12 mouse cellular contexts compared by ENCODE assay signal in genomic region chr9:92597776-92598175, GRCm38 (mm10). TPM values are rescaled to one million over a fixed set of nuclear protein-coding genes. Genes with fewer than 3 reads are reported as not detected.
DNase-seq lines count a peak whose midpoint lies in the region; ATAC-seq lines count a peak whose summit lies in the region.
"Had no signal": no experiment of that assay in that cellular context is flagged by ENCODE, and none has a peak within 500 bp of the region (broad histone marks: within the 10 kb centered on the region; RNA-seq: fewer than 3 reads in every experiment).

No protein-coding gene starts in this region.

- H3K9ac ChIP-seq in lung, embryonic 16.5 days (ENCODE audit: low read length) = no peak overlapping the region
- no peak overlapping the region for H3K9ac ChIP-seq in kidney, embryonic 14.5 days (ENCODE audit: low read depth, low read length)
- H3K9ac ChIP-seq: hindbrain, embryonic 15.5 days; midbrain, embryonic 13.5 days had no signal

- WGBS in lung, embryonic 16.5 days = 56% methylated on average over 11 of the region's 11 CpGs
- 21% methylated on average over 11 of the region's 11 CpGs for WGBS in kidney, embryonic 14.5 days

- H3K4me1 ChIP-seq in lung, embryonic 16.5 days (replicated peaks; ENCODE audit: control insufficient read depth, insufficient read depth, low read length) = peaks cover 7% of the 10 kb centered on the region; the same call in 1 of the 2 replicates
- no peaks in the 10 kb centered on the region for H3K4me1 ChIP-seq in kidney, embryonic 14.5 days (ENCODE audit: control insufficient read depth, insufficient read depth, low read length)
- H3K4me1 ChIP-seq: hindbrain, embryonic 15.5 days; midbrain, embryonic 13.5 days had no signal

- no peaks in the 10 kb centered on the region for H3K9me3 ChIP-seq in lung, embryonic 16.5 days (ENCODE audit: control insufficient read depth, low read length)
- no peaks in the 10 kb centered on the region for H3K9me3 ChIP-seq in kidney, embryonic 14.5 days (ENCODE audit: control insufficient read depth, low read length)
- H3K9me3 ChIP-seq: hindbrain, embryonic 15.5 days; midbrain, embryonic 13.5 days had no signal

- H3K4me3 ChIP-seq in lung, embryonic 16.5 days (ENCODE audit: low read length) = no peak overlapping the region
- H3K4me3 ChIP-seq in kidney, embryonic 14.5 days (ENCODE audit: low read length) = no peak overlapping the region
- H3K4me3 ChIP-seq: heart, adult 2 months; hindbrain, embryonic 15.5 days; midbrain, embryonic 13.5 days had no signal

- no peak for DNase-seq in lung, postnatal 4 days
- peak; percentile 55 for DNase-seq in embryo, embryonic 10.5 days (ENCODE audit: low spot score)
- peak; percentile 45 for DNase-seq in mesoderm, embryonic 11.5 days (ENCODE audit: low read depth, low spot score)
- no peak for DNase-seq in neural tube, embryonic 10.5 days (ENCODE audit: extremely low spot score, low spot score)
- no peak for DNase-seq in left cerebral cortex, postnatal 25 days (ENCODE audit: low spot score in 2 of 2)
- DNase-seq: heart, adult 2 months had no signal

- intact Hi-C loops in left cerebral cortex, postnatal 25 days (cut with DNase I) = no loop called here

- peaks cover 9% of the 10 kb centered on the region for H3K36me3 ChIP-seq in lung, embryonic 16.5 days (ENCODE audit: control insufficient read depth, insufficient read depth, low read length)
- peaks cover 15% of the 10 kb centered on the region; the same call in 1 of the 2 replicates for H3K36me3 ChIP-seq in kidney, embryonic 14.5 days (ENCODE audit: control insufficient read depth, insufficient read depth, low read length)
- H3K36me3 ChIP-seq: hindbrain, embryonic 15.5 days; midbrain, embryonic 13.5 days had no signal

- no peak overlapping the region for H3K27ac ChIP-seq in lung, embryonic 16.5 days (ENCODE audit: low read length)
- H3K27ac ChIP-seq in kidney, embryonic 14.5 days (ENCODE audit: low read depth, low read length) = no peak overlapping the region
- H3K27ac ChIP-seq: heart, adult 2 months; hindbrain, embryonic 15.5 days; midbrain, embryonic 13.5 days had no signal

- no peaks in the 10 kb centered on the region for H3K27me3 ChIP-seq in lung, embryonic 16.5 days (ENCODE audit: control insufficient read depth, insufficient read depth, low read depth, low read length)
- no peaks in the 10 kb centered on the region for H3K27me3 ChIP-seq in kidney, embryonic 14.5 days (ENCODE audit: control insufficient read depth, insufficient read depth, low read length)
- H3K27me3 ChIP-seq: hindbrain, embryonic 15.5 days; midbrain, embryonic 13.5 days had no signal

- no peak overlapping the region for H3K4me2 ChIP-seq in lung, embryonic 16.5 days (ENCODE audit: low read depth, low read length)
- H3K4me2 ChIP-seq in kidney, embryonic 14.5 days (replicated peaks; ENCODE audit: low read depth, low read length) = no peak overlapping the region
- H3K4me2 ChIP-seq: hindbrain, embryonic 15.5 days; liver, embryonic 11.5 days; midbrain, embryonic 13.5 days had no signal

- ATAC-seq in lung, embryonic 16.5 days (ENCODE audit: low read depth) = 0 out of 2 replicates have a peak, but pooled peaks have one; percentile 24
- peak; percentile 57; the same call in 1 of the 2 replicates for ATAC-seq in kidney, embryonic 14.5 days (ENCODE audit: low FRiP score, low TSS enrichment)
- ATAC-seq: midbrain, embryonic 13.5 days had no signal

RNA-seq across cellular contexts. Expression of gene Plod2, which starts 55.8 kb away (rescaled TPM):
- 50.8 and 53.4 TPM in 2 replicates for polyA plus RNA-seq in lung, embryonic 16.5 days (2015; fragmentation: Nextera tagmentation; extraction: Ambion mirVana)
- polyA plus RNA-seq in kidney, embryonic 14.5 days (2014; fragmentation: Nextera tagmentation; extraction: Ambion mirVana) = 30.2 and 37.1 TPM in 2 replicates
- 1 to 10 TPM; 4.3 to 6.3 TPM for total RNA-seq in left cerebral cortex, postnatal 25 days (2021)
- total RNA-seq: MEL had no signal

Comparison
In these comparisons a context has a peak if more than half of its experiments do, and no peak if none do; other contexts are left out.
1. DNase-seq: peak in embryo, embryonic 10.5 days (single experiment) and mesoderm, embryonic 11.5 days (single experiment); none in lung, postnatal 4 days (0 of 2), neural tube, embryonic 10.5 days (single experiment) and left cerebral cortex, postnatal 25 days (0 of 2).